Mouse (Mus musculus): ENCODE data around the gene Tbr1. TPM values are rescaled to one million over a fixed set of nuclear protein-coding genes. Genes with fewer than 3 reads are reported as not detected.

Gene Tbr1
- polyA plus RNA-seq, 1 experiment from 2014 or later, result not detected

- ATAC-seq (replicated peaks; ENCODE audit: extremely low read depth, insufficient read depth, low FRiP score), result no peak
- Histone ChIP-seq H3K9ac (ENCODE audit: low read length) (no peak overlapping the region), H3K36me3 (ENCODE audit: control insufficient read depth, insufficient read depth) (peaks cover 4% of the 10 kb centered on the region; the same call in 1 of the 2 replicates), H3K9me3 (replicated peaks; ENCODE audit: control insufficient read depth, low read length) (no peaks in the 10 kb centered on the region), H3K4me2 (ENCODE audit: low read depth, low read length) (peak overlapping the region; percentile 29), H3K4me1 (ENCODE audit: control insufficient read depth, insufficient read depth, low read length) (peaks cover 8% of the 10 kb centered on the region), H3K27ac (ENCODE audit: low read length) (no peak overlapping the region), H3K27me3 (ENCODE audit: control insufficient read depth, insufficient read depth, low read length) (peaks cover 42% of the 10 kb centered on the region), H3K4me3 (ENCODE audit: low read length) (peak overlapping the region; percentile 16)
- 3% methylated on average over 29 of the region's 29 CpGs for WGBS
Observed at GRCm38 (mm10) chr2:61803443-61804367, 975 bp downstream of the Tbr1 start.

DNA sequence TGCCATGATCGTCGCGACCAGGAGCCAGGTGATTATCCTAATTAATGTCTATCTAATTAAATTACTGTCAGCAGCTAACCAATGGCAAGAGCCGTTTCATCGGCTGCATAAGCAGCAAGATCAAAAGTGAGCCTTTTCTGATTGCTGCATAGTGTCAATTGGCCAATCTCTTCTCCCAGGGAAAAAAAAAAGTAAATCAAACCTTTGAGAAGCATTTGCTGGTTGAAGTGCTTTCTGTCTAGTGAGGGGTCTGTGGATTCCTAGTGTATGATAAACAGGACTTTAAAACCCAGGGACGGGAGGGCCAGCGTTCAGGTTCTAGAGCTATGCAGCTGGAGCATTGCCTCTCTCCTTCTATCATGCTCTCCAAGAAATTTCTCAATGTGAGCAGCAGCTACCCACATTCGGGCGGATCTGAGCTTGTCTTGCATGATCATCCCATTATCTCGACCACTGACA is 1.7 kb downstream of the Tbr1 start:
- WGBS, result 5% methylated on average over 10 of the region's 10 CpGs
- no peak overlapping the region for H3K4me3 ChIP-seq (ENCODE audit: low read length)
- peaks cover 8% of the 10 kb centered on the region for H3K4me1 ChIP-seq (ENCODE audit: control insufficient read depth, insufficient read depth, low read length)
- no peaks in the 10 kb centered on the region for H3K9me3 ChIP-seq (replicated peaks; ENCODE audit: control insufficient read depth, low read length)
- H3K9ac ChIP-seq (ENCODE audit: low read length), result no peak overlapping the region
- no peak overlapping the region for H3K27ac ChIP-seq (ENCODE audit: low read length)
- peaks cover 49% of the 10 kb centered on the region for H3K27me3 ChIP-seq (ENCODE audit: control insufficient read depth, insufficient read depth, low read length)
- peaks cover 4% of the 10 kb centered on the region; the same call in 1 of the 2 replicates for H3K36me3 ChIP-seq (ENCODE audit: control insufficient read depth, insufficient read depth)
- ATAC-seq (replicated peaks; ENCODE audit: extremely low read depth, insufficient read depth, low FRiP score), result no peak
- H3K4me2 ChIP-seq (ENCODE audit: low read depth, low read length), result no peak overlapping the region

- Histone ChIP-seq H3K4me2 (ENCODE audit: low read depth, low read length) (peak overlapping the region; percentile 5), H3K36me3 (ENCODE audit: control insufficient read depth, insufficient read depth) (peaks cover 3% of the 10 kb centered on the region; the same call in 1 of the 2 replicates), H3K4me1 (ENCODE audit: control insufficient read depth, insufficient read depth, low read length) (peaks cover 8% of the 10 kb centered on the region), H3K9me3 (replicated peaks; ENCODE audit: control insufficient read depth, low read length) (no peaks in the 10 kb centered on the region), H3K27me3 (ENCODE audit: control insufficient read depth, insufficient read depth, low read length) (peaks cover 54% of the 10 kb centered on the region), H3K4me3 (ENCODE audit: low read length) (peak overlapping the region; percentile 7), H3K27ac (ENCODE audit: low read length) (no peak overlapping the region), H3K9ac (ENCODE audit: low read length) (no peak overlapping the region)
- no peak for ATAC-seq (replicated peaks; ENCODE audit: extremely low read depth, insufficient read depth, low FRiP score)
- 2% methylated on average over 39 of the region's 39 CpGs for WGBS
Observed at GRCm38 (mm10) chr2:61804841-61805540, 2.3 kb downstream of the Tbr1 start.

GRCm38 (mm10) chr2:61805541-61806345 is 3.0 kb downstream of the Tbr1 start:
- Histone ChIP-seq H3K9ac (ENCODE audit: low read length) (no peak overlapping the region), H3K4me2 (ENCODE audit: low read depth, low read length) (peak overlapping the region; percentile 5), H3K4me3 (ENCODE audit: low read length) (peak overlapping the region; percentile 7; the same call in 1 of the 2 replicates), H3K4me1 (ENCODE audit: control insufficient read depth, insufficient read depth, low read length) (peaks cover 8% of the 10 kb centered on the region), H3K9me3 (replicated peaks; ENCODE audit: control insufficient read depth, low read length) (0 out of 2 replicates have a peak, but pooled peaks cover 3% of the 10 kb centered on the region), H3K27ac (ENCODE audit: low read length) (no peak overlapping the region), H3K36me3 (ENCODE audit: control insufficient read depth, insufficient read depth) (no peaks in the 10 kb centered on the region), H3K27me3 (ENCODE audit: control insufficient read depth, insufficient read depth, low read length) (peaks cover 61% of the 10 kb centered on the region)
- WGBS, result under 1% methylated on average over 39 of the region's 39 CpGs
- ATAC-seq (replicated peaks; ENCODE audit: extremely low read depth, insufficient read depth, low FRiP score), result no peak

DNA sequence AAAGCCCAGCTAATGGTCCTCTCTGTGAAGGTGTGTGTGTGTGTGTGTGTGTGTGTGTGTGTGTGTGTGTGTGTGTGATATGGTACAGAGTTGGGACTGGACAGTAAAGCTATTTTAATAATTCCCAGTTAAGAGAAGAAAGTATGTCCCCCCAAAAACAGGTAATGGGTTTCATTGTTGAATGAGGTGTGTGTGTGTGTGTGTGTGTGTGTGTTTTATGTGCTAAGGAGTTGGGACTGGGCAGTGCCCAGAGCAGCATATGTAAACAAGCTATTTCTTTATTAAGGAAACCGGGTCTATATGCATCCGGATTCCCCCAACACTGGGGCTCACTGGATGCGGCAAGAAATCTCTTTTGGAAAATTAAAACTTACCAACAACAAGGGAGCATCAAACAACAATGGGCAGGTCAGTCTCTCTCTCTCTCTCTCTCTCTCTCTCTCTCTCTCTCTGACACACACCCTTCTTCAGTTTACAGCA is 3.7 kb downstream of the Tbr1 start:
- WGBS, result 6% methylated on average over 3 of the region's 3 CpGs
- no peak overlapping the region for H3K4me2 ChIP-seq (ENCODE audit: low read depth, low read length)
- peaks cover 67% of the 10 kb centered on the region for H3K27me3 ChIP-seq (ENCODE audit: control insufficient read depth, insufficient read depth, low read length)
- no peak overlapping the region for H3K9ac ChIP-seq (ENCODE audit: low read length)
- 0 out of 2 replicates have a peak, but pooled peaks cover 3% of the 10 kb centered on the region for H3K9me3 ChIP-seq (replicated peaks; ENCODE audit: control insufficient read depth, low read length)
- peaks cover 8% of the 10 kb centered on the region for H3K4me1 ChIP-seq (ENCODE audit: control insufficient read depth, insufficient read depth, low read length)
- no peak overlapping the region for H3K27ac ChIP-seq (ENCODE audit: low read length)
- ATAC-seq (replicated peaks; ENCODE audit: extremely low read depth, insufficient read depth, low FRiP score), result no peak
- H3K36me3 ChIP-seq (ENCODE audit: control insufficient read depth, insufficient read depth), result no peaks in the 10 kb centered on the region
- H3K4me3 ChIP-seq (ENCODE audit: low read length), result no peak overlapping the region

DNA sequence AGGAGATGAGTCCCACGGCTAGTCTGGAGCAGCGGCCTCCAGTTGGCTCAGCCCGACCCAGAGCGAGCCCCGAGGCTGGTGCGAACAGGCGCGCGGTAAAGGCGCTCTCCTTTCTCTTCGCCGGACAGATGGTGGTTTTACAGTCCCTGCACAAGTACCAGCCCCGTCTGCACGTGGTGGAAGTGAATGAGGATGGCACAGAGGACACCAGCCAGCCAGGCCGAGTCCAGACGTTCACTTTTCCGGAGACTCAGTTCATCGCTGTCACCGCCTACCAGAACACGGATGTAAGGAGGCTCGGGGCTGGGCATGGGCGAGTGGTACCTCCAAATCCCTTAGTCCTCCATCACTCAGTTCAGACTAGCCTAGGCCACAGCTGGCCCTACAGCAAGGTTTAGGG is 4.4 kb downstream of the Tbr1 start:
- WGBS, result 1% methylated on average over 22 of the region's 22 CpGs
- H3K36me3 ChIP-seq (ENCODE audit: control insufficient read depth, insufficient read depth), result no peaks in the 10 kb centered on the region
- H3K27me3 ChIP-seq (ENCODE audit: control insufficient read depth, insufficient read depth, low read length), result peaks cover 64% of the 10 kb centered on the region
- peak overlapping the region; percentile 36; the same call in 1 of the 2 replicates for H3K4me2 ChIP-seq (ENCODE audit: low read depth, low read length)
- no peak overlapping the region for H3K27ac ChIP-seq (ENCODE audit: low read length)
- H3K9me3 ChIP-seq (replicated peaks; ENCODE audit: control insufficient read depth, low read length), result 0 out of 2 replicates have a peak, but pooled peaks cover 3% of the 10 kb centered on the region
- no peak for ATAC-seq (replicated peaks; ENCODE audit: extremely low read depth, insufficient read depth, low FRiP score)
- peaks cover 8% of the 10 kb centered on the region for H3K4me1 ChIP-seq (ENCODE audit: control insufficient read depth, insufficient read depth, low read length)
- H3K4me3 ChIP-seq (ENCODE audit: low read length), result peak overlapping the region; percentile 21; the same call in 1 of the 2 replicates
- H3K9ac ChIP-seq (ENCODE audit: low read length), result no peak overlapping the region

DNA sequence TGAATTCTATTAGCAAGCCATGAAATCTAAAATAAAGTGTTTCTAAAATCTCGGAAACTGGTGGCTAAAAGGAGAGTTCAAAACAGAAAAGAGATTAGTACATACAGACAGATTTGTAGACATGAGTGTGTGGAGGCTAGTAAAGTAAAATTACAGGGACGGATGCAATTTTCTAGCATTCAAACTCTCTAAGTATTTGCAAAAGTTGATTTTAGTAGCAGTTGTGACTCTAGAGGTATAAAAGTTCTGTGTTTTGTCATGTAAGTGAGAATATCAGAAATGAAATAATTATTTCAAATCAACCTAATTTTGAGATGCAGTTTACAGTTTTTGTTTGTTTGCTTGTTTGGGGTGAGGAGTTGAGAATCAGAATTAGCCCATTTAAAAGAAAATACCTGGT is 5.1 kb downstream of the Tbr1 start:
- Histone ChIP-seq H3K4me2 (ENCODE audit: low read depth, low read length) (no peak overlapping the region), H3K4me1 (ENCODE audit: control insufficient read depth, insufficient read depth, low read length) (peaks cover 13% of the 10 kb centered on the region), H3K9ac (ENCODE audit: low read length) (no peak overlapping the region), H3K27ac (ENCODE audit: low read length) (no peak overlapping the region), H3K27me3 (ENCODE audit: control insufficient read depth, insufficient read depth, low read length) (peaks cover 62% of the 10 kb centered on the region), H3K4me3 (ENCODE audit: low read length) (no peak overlapping the region), H3K9me3 (replicated peaks; ENCODE audit: control insufficient read depth, low read length) (0 out of 2 replicates have a peak, but pooled peaks cover 3% of the 10 kb centered on the region), H3K36me3 (ENCODE audit: control insufficient read depth, insufficient read depth) (no peaks in the 10 kb centered on the region)
- no peak for ATAC-seq (replicated peaks; ENCODE audit: extremely low read depth, insufficient read depth, low FRiP score)
- WGBS, result 34% methylated on average over 2 of the region's 2 CpGs

DNA sequence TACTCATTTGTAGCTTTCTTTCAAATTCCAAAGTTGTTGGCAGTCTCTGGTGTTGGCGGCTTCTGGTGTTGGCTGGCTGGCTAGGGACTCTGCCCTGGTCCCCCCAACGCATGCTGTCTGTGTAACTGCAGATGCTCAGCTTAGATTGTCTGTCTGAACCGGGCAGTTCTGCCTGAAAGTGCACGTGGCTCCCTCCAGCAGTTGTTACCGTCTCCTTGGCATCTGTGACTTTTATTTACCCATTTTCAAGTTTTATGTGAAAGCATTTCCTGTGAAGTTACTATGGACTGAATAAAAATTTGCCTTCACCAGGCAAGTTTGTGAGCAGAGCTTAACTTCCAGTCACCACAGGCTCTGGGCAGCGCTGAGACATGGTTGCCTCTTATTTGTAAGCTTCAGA is 6.0 kb downstream of the Tbr1 start:
- peaks cover 60% of the 10 kb centered on the region for H3K27me3 ChIP-seq (ENCODE audit: control insufficient read depth, insufficient read depth, low read length)
- no peaks in the 10 kb centered on the region for H3K36me3 ChIP-seq (ENCODE audit: control insufficient read depth, insufficient read depth)
- peaks cover 10% of the 10 kb centered on the region for H3K4me1 ChIP-seq (ENCODE audit: control insufficient read depth, insufficient read depth, low read length)
- H3K9me3 ChIP-seq (replicated peaks; ENCODE audit: control insufficient read depth, low read length), result 0 out of 2 replicates have a peak, but pooled peaks cover 3% of the 10 kb centered on the region
- ATAC-seq (replicated peaks; ENCODE audit: extremely low read depth, insufficient read depth, low FRiP score), result no peak
- no peak overlapping the region for H3K4me3 ChIP-seq (ENCODE audit: low read length)
- H3K9ac ChIP-seq (ENCODE audit: low read length), result no peak overlapping the region
- H3K27ac ChIP-seq (ENCODE audit: low read length), result no peak overlapping the region
- WGBS, result 8% methylated on average over 6 of the region's 6 CpGs
- no peak overlapping the region for H3K4me2 ChIP-seq (ENCODE audit: low read depth, low read length)

All from heart, embryonic 16.5 days (tissue).